Mouse (Mus musculus) c-Kit-positive CD71-negative TER-119-negative erythroid progenitor cells, embryonic 14.5 days (primary cell): ENCODE measurements around the gene Olfr872.
"Not testable (repeated sequence)": the region's sequence is repeated elsewhere in the genome, so short reads cannot be mapped to it uniquely, and the experiment has no call there.

Experiments
- DNase-seq: peaks from one replicate; pipeline ENCODE4 v3.0.0-alpha.2; 2013; ENCODE audit warnings: low read depth

The Olfr872 gene

GRCm38 (mm10) chr9:20236819-20237218 lies at the start of gene Olfr872:
Gene Olfr872, plus strand, starts transcription at chr9:20237119.
- no peak for DNase-seq

- DNase-seq: no peak
These were observed 34.8 kb upstream of the Olfr872 start for GRCm38 (mm10) chr9:20202131-20202530.

- not testable (repeated sequence) for DNase-seq
These were observed 33.4 kb upstream of the Olfr872 start for GRCm38 (mm10) chr9:20203413-20203984.

- no peak for DNase-seq
These were observed 26.1 kb upstream of the Olfr872 start for GRCm38 (mm10) chr9:20210812-20211211.

GRCm38 (mm10) chr9:20211477-20211876 lies 25.4 kb upstream of the Olfr872 start:
- DNase-seq: no peak

- no peak for DNase-seq
These were observed 25.0 kb upstream of the Olfr872 start, which contains the start of gene Olfr871 for GRCm38 (mm10) chr9:20211907-20212306. Gene Olfr871, plus strand, starts transcription at chr9:20212207.

GRCm38 (mm10) chr9:20237378-20237777 lies 459 bp downstream of the Olfr872 start:
- DNase-seq: no peak

- no peak for DNase-seq
These were observed 45.1 kb downstream of the Olfr872 start, which contains the start of gene Olfr39 for GRCm38 (mm10) chr9:20282051-20282450. Gene Olfr39, plus strand, starts transcription at chr9:20282351.

GRCm38 (mm10) chr9:20295562-20295961 lies 58.6 kb downstream of the Olfr872 start:
- DNase-seq: not testable (repeated sequence)

- no peak for DNase-seq
These were observed 61.3 kb downstream of the Olfr872 start, which contains the start of gene Olfr873 for GRCm38 (mm10) chr9:20298232-20298631. Gene Olfr873, plus strand, starts transcription at chr9:20298532.
